Mouse (Mus musculus): ENCODE data around the gene Sh3bgrl2.

DNA sequence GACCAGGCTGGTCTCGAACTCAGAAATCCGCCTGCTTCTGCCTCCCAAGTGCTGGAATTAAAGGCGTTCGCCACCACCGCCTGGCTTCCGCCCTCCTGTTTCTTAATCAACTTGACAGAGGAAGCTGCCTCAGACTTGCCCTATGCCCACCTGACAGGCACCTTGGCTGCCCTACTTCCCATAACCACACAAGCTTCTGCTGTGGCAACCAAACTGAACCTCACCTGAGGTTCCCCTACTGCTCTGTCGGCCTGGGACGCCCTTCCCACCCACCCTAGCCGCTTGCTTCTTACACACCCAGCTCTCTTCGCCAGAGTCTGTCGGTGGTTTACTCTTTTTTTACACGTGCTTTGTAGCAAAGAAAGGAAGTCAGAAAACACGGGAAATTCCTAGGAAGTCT lies 103.9 kb downstream of the Sh3bgrl2 start:
- no peak for TF ChIP-seq CTCF (IDR thresholded peaks at IDR 0.05; ENCODE audit: control insufficient read depth, insufficient read depth, insufficient replicate concordance, low read depth, low read length)
- TF ChIP-seq POLR2A (IDR thresholded peaks at IDR 0.05; ENCODE audit: control insufficient read depth, low read depth, low read length): no peak

Data from testis, adult 2 months (tissue).